Mouse (Mus musculus) megakaryocyte, adult 5-6 weeks (primary cell): ENCODE measurements around the gene Chac1. TPM values are rescaled to one million over a fixed set of nuclear protein-coding genes. Genes with fewer than 3 reads are reported as not detected.
A peak's percentile ranks its signal among the peaks of the same experiment; 100 is the strongest.

Experiments
- ATAC-seq: 2 replicates; pipeline ENCODE4 v1.8.0; 2016; ENCODE audit warnings: mild to moderate bottlenecking, inconsistent platforms; ENCODE audit not compliant: poor library complexity, severe bottlenecking
- total RNA-seq, 2 experiments: library from RNA; stranded (forward) in 1 of 2; stranded (reverse) in 1 of 2; fragments of 153-499, 151-499 nt in 1 of 2; fragments of 221-1000, 200-1000 nt in 1 of 2; gene quantifications; 2 replicates each; pipeline versions ENCODE4 v1.2.3 to v1.2.4; 2015 to 2017

The Chac1 gene
- total RNA-seq, 2 experiments from 2014 or later, result 0.51 to 1.1 TPM

GRCm38 (mm10) chr2:119327102-119327480 is 23.9 kb upstream of the Chac1 start:
- ATAC-seq, result no peak

DNA sequence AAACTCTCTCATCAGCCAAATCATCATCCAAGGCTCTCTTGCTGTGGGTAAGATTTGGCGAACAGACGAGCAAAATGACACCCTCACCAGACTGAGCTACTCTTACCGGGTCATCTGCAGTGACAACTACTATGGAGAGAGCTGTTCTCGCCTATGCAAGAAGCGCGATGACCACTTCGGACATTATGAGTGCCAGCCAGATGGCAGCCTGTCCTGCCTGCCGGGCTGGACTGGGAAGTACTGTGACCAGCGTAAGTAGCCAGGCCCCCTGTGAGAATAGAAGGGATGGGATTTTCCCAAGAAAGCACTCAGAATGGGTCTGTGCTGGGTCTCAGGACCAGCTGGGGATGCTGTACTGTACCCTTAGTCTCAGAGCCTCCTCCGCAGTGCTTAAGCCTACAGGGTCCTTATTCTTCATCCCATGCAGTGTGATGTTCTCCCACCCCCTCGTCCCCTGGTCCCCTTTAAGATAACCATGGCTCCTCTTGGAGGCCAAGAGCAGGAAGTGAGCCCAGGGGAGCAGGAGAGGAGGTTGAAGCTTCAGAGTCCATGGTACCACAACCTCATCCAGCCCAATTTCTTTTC is 23.0 kb upstream of the Chac1 start:
- ATAC-seq, result no peak

DNA sequence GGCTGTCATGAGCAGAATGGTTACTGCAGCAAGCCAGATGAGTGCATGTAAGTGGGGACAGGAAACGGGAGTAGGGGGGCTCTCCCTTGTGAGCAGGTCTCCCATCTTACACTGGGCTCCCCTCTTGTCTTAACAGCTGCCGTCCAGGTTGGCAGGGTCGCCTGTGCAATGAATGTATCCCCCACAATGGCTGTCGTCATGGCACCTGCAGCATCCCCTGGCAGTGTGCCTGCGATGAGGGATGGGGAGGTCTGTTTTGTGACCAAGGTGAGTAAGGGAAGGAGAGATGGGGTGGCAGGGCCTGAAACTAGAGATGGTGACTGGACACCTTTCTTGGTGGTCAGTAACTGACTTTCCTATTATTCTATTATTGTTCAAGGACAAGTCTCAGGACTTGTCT is 22.5 kb upstream of the Chac1 start:
- ATAC-seq, result no peak

GRCm38 (mm10) chr2:119329123-119329817 is 21.8 kb upstream of the Chac1 start:
- no peak for ATAC-seq

- no peak for ATAC-seq
Measured at GRCm38 (mm10) chr2:119330795-119331194, 20.2 kb upstream of the Chac1 start.

DNA sequence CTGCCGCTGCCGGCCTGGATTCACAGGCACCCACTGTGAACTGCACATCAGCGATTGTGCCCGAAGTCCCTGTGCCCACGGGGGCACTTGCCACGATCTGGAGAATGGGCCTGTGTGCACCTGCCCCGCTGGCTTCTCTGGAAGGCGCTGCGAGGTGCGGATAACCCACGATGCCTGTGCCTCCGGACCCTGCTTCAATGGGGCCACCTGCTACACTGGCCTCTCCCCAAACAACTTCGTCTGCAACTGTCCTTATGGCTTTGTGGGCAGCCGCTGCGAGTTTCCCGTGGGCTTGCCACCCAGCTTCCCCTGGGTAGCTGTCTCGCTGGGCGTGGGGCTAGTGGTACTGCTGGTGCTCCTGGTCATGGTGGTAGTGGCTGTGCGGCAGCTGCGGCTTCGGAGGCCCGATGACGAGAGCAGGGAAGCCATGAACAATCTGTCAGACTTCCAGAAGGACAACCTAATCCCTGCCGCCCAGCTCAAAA is 18.8 kb upstream of the Chac1 start:
- no peak for ATAC-seq

DNA sequence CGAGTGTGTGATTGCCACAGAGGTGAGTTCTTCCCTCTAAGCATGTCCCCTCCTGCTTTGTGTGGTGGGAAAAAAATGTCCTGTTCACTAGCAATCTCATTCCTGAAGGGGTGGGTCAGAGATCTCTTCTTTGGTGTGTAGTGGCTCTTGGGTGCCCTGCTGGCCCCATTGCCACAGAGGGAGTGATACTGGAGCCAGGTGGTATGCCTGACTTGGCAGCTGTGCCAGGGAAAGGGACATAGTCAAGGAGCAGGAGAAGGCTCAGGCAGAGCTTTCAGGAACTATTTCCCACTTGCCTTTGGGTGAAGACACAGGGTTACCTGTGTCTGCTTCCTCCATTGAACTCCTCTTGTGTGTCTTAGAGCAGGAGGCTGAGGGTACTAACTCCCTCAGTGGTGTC is 16.9 kb upstream of the Chac1 start:
- ATAC-seq, result no peak

GRCm38 (mm10) chr2:119334964-119335525 is 16.0 kb upstream of the Chac1 start:
- no peak for ATAC-seq

GRCm38 (mm10) chr2:119335535-119335934 is 15.5 kb upstream of the Chac1 start:
- no peak for ATAC-seq

DNA sequence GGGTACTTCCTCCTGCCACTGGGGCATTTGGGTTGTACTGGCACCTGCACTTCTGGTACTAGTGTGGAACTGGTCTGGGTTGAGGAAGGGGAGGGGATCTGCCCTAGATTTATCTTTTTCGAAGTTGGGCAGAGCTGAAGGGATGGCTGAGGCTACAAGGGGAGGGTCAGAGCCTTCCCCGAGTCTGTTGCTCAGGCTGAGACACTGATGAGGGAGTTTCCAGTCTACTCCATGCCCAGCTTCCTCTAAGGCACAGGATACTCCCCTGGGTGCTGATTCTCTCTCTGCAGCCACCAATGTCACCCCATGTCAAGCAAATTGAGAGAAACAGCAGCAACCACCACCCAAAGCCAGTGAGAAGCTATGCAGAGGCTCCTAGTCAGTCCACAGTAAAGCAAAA is 15.0 kb upstream of the Chac1 start:
- no peak for ATAC-seq

DNA sequence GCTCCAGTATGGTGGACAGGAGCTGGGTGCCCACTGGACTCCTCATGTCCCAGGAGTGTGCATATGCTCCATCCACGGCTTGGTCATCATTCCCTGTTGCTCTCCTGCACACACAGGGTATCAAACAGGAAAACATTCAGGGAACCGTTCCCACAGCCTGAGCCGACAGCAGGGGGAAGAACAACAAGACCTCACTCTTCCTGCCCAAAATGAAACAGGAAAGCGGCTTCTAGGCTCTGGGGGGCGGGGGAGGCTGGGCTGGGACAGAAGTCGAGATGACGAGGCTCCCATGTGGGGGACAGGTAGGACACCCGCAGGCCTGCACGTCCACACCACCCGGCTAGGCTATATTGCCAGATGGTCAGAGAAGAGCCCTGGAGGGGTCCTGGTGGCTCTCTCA is 14.6 kb upstream of the Chac1 start:
- ATAC-seq, result no peak

DNA sequence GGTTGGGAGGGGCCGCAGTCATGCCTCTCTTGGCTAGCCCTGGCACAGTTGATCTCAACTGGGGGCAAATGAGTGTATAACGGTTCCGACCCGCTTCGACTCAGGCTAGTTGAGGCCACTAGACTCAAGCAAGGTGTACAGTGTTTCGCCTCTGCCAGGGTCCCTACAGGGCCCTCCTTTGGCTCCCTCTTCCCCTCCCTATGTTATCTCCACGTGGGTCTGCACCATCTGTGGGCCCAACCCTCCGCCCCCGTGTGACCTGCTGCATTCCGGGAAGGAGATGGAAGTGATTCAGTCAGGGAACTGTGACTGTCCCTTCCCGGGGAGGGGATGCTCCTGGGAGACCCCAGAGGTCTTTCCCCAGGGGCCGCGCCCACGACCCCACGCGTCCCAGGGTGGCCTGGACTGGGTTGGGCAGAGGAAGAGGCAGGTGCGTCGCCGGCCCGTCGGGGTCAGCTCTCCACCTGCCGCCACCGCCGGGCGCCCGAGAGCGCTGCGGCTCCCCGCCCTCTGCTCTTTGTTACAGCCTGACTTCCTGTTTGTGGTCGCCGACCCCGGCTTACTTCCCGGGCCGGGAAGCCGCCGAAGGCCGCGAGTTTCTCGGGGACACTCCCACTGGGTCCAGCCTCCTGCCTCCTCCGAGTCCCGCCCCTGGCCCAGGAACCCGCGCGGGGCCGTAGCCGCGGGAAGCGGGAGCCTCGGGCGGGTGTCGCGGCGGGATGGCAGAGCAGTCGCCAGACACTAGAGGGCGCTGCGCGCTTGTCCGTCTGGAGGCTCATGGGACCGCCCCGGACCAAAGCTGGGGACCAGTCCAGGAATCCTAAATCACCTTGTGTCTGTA is 13.4 kb upstream of the Chac1 start:
- peak; percentile 93 for ATAC-seq

- ATAC-seq, result peak; percentile 74
Measured at GRCm38 (mm10) chr2:119344537-119345138, 6.4 kb upstream of the Chac1 start.

DNA sequence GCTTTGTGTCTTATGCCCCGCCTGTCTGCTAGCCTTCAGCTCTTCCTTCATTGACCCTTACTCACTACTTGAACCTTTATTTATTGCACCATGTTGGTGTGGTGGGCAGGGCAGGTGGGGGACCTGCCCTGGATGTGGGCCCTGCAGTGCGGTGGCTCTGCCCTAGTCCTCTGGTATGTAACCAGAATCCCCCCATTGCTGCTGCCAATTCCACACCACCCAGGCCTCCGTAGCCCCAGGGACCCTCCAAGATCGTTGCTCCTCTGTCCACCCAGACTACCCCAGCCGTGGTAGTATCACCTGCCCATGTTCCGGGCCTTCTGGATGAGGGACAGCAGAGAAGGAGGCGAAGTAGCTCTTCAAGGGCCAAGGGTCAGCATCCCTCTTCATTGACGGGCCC is 2.7 kb downstream of the Chac1 start:
- ATAC-seq, result no peak

GRCm38 (mm10) chr2:119355089-119355488 is 4.1 kb downstream of the Chac1 start:
- ATAC-seq, result no peak

DNA sequence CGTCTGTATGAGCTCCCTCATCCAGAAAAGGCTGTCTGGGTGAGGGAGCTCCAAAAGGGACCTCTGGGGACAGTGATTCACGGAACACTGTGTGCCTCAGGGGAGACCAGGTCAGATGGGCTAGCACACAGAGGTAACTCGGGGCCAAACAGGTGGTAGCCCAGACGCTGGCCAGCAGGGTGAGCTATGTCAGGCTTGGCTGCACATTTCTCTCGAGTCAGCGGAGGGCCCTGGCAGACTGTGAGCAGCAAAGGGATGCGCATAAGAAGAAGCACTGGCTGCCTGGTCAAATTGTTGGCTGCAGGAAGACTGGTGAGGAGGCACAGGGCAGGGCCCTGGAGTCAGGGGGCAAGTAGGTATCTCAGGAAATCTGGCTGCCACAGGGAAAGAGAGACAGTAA is 4.6 kb downstream of the Chac1 start:
- no peak for ATAC-seq

DNA sequence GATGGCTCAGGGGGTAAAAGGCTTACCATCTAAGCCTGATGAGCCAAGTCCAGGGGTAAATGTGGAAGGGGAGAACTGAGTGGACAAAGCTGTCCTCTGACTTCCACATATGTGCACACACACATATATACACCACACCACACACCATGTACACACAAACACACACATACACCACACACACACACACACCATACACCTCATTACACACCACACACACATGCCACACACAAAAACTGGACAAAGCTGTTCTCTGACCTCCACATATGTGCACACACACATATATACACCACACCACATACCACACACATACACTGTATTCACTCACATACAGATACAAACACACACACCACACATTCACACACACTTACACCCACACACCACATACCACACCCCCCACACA is 5.3 kb downstream of the Chac1 start:
- no peak for ATAC-seq

- peak; percentile 76 for ATAC-seq
Measured at GRCm38 (mm10) chr2:119356805-119357204, 5.8 kb downstream of the Chac1 start.

GRCm38 (mm10) chr2:119358249-119358648 is 7.2 kb downstream of the Chac1 start:
- peak; percentile 38 for ATAC-seq

- peak; percentile 36 for ATAC-seq
Measured at GRCm38 (mm10) chr2:119359721-119360291, 8.8 kb downstream of the Chac1 start.

DNA sequence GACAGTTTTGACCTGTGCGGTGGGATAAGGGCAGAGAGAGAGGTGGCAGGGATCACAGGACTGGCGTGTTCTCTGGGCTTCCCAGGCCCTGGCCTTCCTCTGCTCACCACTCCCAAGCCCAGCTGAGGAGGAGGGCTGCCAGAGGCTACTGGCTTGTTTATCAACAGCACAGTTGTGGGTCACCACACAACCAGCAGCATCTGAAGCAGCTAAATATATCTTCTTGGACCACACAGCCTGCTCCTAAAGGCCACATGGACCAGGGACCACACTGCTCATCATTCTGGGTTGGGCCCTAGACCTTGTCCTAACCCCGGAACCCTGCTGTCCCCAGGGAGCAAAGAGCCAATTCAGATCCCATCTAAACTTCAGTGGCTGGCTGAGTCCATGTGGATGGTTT is 13.9 kb downstream of the Chac1 start:
- no peak for ATAC-seq
